ENCODE assay signal across 8 mouse cellular contexts in genomic region chr14:24500845-24501186, GRCm38 (mm10). TPM values are rescaled to one million over a fixed set of nuclear protein-coding genes. Genes with fewer than 3 reads are reported as not detected.
A peak's percentile ranks its signal among the peaks of the same experiment; 100 is the strongest.
DNase-seq lines count a peak whose midpoint lies in the region; ATAC-seq and TF ChIP-seq lines count a peak whose summit lies in the region.

No protein-coding gene starts in this region.

- H3K9me3 ChIP-seq in heart, embryonic 16.5 days (replicated peaks; ENCODE audit: control insufficient read depth, low read length): no peaks in the 10 kb centered on the region; the same call in 1 of the 2 replicates
- no peaks in the 10 kb centered on the region for H3K9me3 ChIP-seq in embryonic facial prominence, embryonic 13.5 days
- no peaks in the 10 kb centered on the region for H3K9me3 ChIP-seq in hindbrain, postnatal 0 days (ENCODE audit: low read length)
- no peaks in the 10 kb centered on the region for H3K9me3 ChIP-seq in midbrain, embryonic 15.5 days

- WGBS in heart, embryonic 16.5 days: 16% methylated on average over 8 of the region's 8 CpGs
- WGBS in embryonic facial prominence, embryonic 13.5 days: 13% methylated on average over 8 of the region's 8 CpGs
- WGBS in hindbrain, postnatal 0 days: 6% methylated on average over 8 of the region's 8 CpGs
- 3% methylated on average over 8 of the region's 8 CpGs for WGBS in midbrain, embryonic 15.5 days

- peaks cover 27% of the 10 kb centered on the region for H3K36me3 ChIP-seq in heart, embryonic 16.5 days (ENCODE audit: control insufficient read depth, insufficient read depth)
- peaks cover 39% of the 10 kb centered on the region for H3K36me3 ChIP-seq in embryonic facial prominence, embryonic 13.5 days
- peaks cover 27% of the 10 kb centered on the region for H3K36me3 ChIP-seq in hindbrain, postnatal 0 days (ENCODE audit: insufficient read depth, low read length)
- peaks cover 30% of the 10 kb centered on the region for H3K36me3 ChIP-seq in midbrain, embryonic 15.5 days (replicated peaks)

- no peak for DNase-seq in heart, postnatal 4 days
- DNase-seq in hindbrain, postnatal 0 days (ENCODE audit: low spot score): no peak
- no peak for DNase-seq in gastrocnemius, postnatal 4 days (ENCODE audit: low spot score in 2 of 2)
- DNase-seq in kidney, postnatal 4 days: no peak
- DNase-seq in layer of hippocampus, adult 18-20 months (ENCODE audit: low spot score in 2 of 2): no peak

- H3K27ac ChIP-seq in heart, embryonic 16.5 days (ENCODE audit: low read length): peak overlapping the region; percentile 41; the same call in 1 of the 2 replicates
- peak overlapping the region; percentile 73 for H3K27ac ChIP-seq in embryonic facial prominence, embryonic 13.5 days
- peak overlapping the region; percentile 78 for H3K27ac ChIP-seq in hindbrain, postnatal 0 days
- H3K27ac ChIP-seq in midbrain, embryonic 15.5 days: peak overlapping the region; percentile 84

- no peaks in the 10 kb centered on the region for H3K27me3 ChIP-seq in heart, embryonic 16.5 days (ENCODE audit: control insufficient read depth, insufficient read depth, low read length)
- H3K27me3 ChIP-seq in embryonic facial prominence, embryonic 13.5 days: no peaks in the 10 kb centered on the region
- no peaks in the 10 kb centered on the region for H3K27me3 ChIP-seq in hindbrain, postnatal 0 days (ENCODE audit: insufficient read depth, low read length)
- no peaks in the 10 kb centered on the region for H3K27me3 ChIP-seq in midbrain, embryonic 15.5 days (replicated peaks)

- peak overlapping the region; percentile 64 for H3K9ac ChIP-seq in heart, embryonic 16.5 days (ENCODE audit: low read length)
- H3K9ac ChIP-seq in embryonic facial prominence, embryonic 13.5 days: peak overlapping the region; percentile 64
- H3K9ac ChIP-seq in hindbrain, postnatal 0 days (replicated peaks; ENCODE audit: low read length): no peak overlapping the region; the same call in 1 of the 2 replicates
- peak overlapping the region; percentile 10; the same call in 1 of the 2 replicates for H3K9ac ChIP-seq in midbrain, embryonic 15.5 days

- H3K4me2 ChIP-seq in heart, embryonic 16.5 days (ENCODE audit: low read depth, low read length): peak overlapping the region; percentile 57
- peak overlapping the region; percentile 50 for H3K4me2 ChIP-seq in embryonic facial prominence, embryonic 13.5 days
- H3K4me2 ChIP-seq in hindbrain, postnatal 0 days (ENCODE audit: low read depth, low read length): 0 out of 2 replicates have a peak overlapping the region, but pooled peaks have one; percentile 14
- peak overlapping the region; percentile 12; the same call in 1 of the 2 replicates for H3K4me2 ChIP-seq in midbrain, embryonic 15.5 days

- no peak for ATAC-seq in heart, embryonic 16.5 days (replicated peaks; ENCODE audit: extremely low read depth, insufficient read depth, low FRiP score)
- ATAC-seq in embryonic facial prominence, embryonic 13.5 days (ENCODE audit: insufficient number of reproducible peaks, insufficient read depth, low FRiP score, low TSS enrichment, low read depth): no peak
- ATAC-seq in hindbrain, postnatal 0 days: no peak
- ATAC-seq in midbrain, embryonic 15.5 days (replicated peaks): no peak

- TF ChIP-seq CTCF in hindbrain, postnatal 0 days (IDR thresholded peaks at IDR 0.05; ENCODE audit: low read depth): no peak

- H3K4me1 ChIP-seq in heart, embryonic 16.5 days (ENCODE audit: control insufficient read depth, insufficient read depth, low read length): 0 out of 2 replicates have a peak, but pooled peaks cover 4% of the 10 kb centered on the region
- H3K4me1 ChIP-seq in embryonic facial prominence, embryonic 13.5 days: peaks cover 17% of the 10 kb centered on the region
- peaks cover 4% of the 10 kb centered on the region; the same call in 1 of the 2 replicates for H3K4me1 ChIP-seq in hindbrain, postnatal 0 days (ENCODE audit: insufficient read depth, low read length)
- H3K4me1 ChIP-seq in midbrain, embryonic 15.5 days: peaks cover 13% of the 10 kb centered on the region

- peak overlapping the region; percentile 22; the same call in 1 of the 2 replicates for H3K4me3 ChIP-seq in heart, embryonic 16.5 days (ENCODE audit: low read length)
- peak overlapping the region; percentile 18; the same call in 1 of the 2 replicates for H3K4me3 ChIP-seq in embryonic facial prominence, embryonic 13.5 days
- H3K4me3 ChIP-seq in hindbrain, postnatal 0 days (ENCODE audit: low read length): no peak overlapping the region
- H3K4me3 ChIP-seq in midbrain, embryonic 15.5 days: no peak overlapping the region

RNA-seq across cellular contexts. Expression of gene Rps24, which starts 13.9 kb away (rescaled TPM):
- polyA plus RNA-seq in heart, embryonic 16.5 days (2015; fragmentation: Nextera tagmentation; extraction: Ambion mirVana): 463 and 565 TPM in 2 replicates
- 1,000 to 10,000 TPM; 1,182 to 1,239 TPM for total RNA-seq in heart, postnatal 4 days (2021)
- 1,123 and 1,186 TPM in 2 replicates for polyA plus RNA-seq in embryonic facial prominence, embryonic 13.5 days (2015; fragmentation: Nextera tagmentation; extraction: Ambion mirVana)
- total RNA-seq in hindbrain, postnatal 0 days (2014; rRNA removed): 1,072 and 1,073 TPM in 2 replicates
- polyA plus RNA-seq in hindbrain, postnatal 0 days (2015; fragmentation: Nextera tagmentation; extraction: Ambion mirVana): 826 and 833 TPM in 2 replicates
- 469 and 502 TPM in 2 replicates for polyA plus RNA-seq in midbrain, embryonic 15.5 days (2015; fragmentation: Nextera tagmentation; extraction: Ambion mirVana)
- 1,000 to 10,000 TPM; 1,547 to 1,580 TPM for total RNA-seq in gastrocnemius, postnatal 4 days (2021)
- total RNA-seq in layer of hippocampus, adult 18-20 months (2021): 100 to 1,000 TPM; 818 to 858 TPM

RNA-seq across cellular contexts. Expression of gene Polr3a, which starts 14.0 kb away (rescaled TPM):
- 13.3 and 14.1 TPM in 2 replicates for polyA plus RNA-seq in heart, embryonic 16.5 days (2015; fragmentation: Nextera tagmentation; extraction: Ambion mirVana)
- total RNA-seq in heart, postnatal 4 days (2021): 10 to 100 TPM; 16.8 to 17.7 TPM
- polyA plus RNA-seq in embryonic facial prominence, embryonic 13.5 days (2015; fragmentation: Nextera tagmentation; extraction: Ambion mirVana): 22.0 and 24.3 TPM in 2 replicates
- total RNA-seq in hindbrain, postnatal 0 days (2014; rRNA removed): 16.1 and 22.4 TPM in 2 replicates
- 14.0 and 16.0 TPM in 2 replicates for polyA plus RNA-seq in hindbrain, postnatal 0 days (2015; fragmentation: Nextera tagmentation; extraction: Ambion mirVana)
- 20.1 and 23.5 TPM in 2 replicates for polyA plus RNA-seq in midbrain, embryonic 15.5 days (2015; fragmentation: Nextera tagmentation; extraction: Ambion mirVana)
- total RNA-seq in gastrocnemius, postnatal 4 days (2021): 10 to 100 TPM; 14.3 to 16.8 TPM
- total RNA-seq in layer of hippocampus, adult 18-20 months (2021): 10 to 100 TPM; 32.5 to 35.4 TPM

Comparison
In these comparisons a context has a peak if more than half of its experiments do, and no peak if none do; other contexts are left out.
1. H3K4me3 ChIP-seq: peak in heart, embryonic 16.5 days (single experiment) and embryonic facial prominence, embryonic 13.5 days (single experiment); none in hindbrain, postnatal 0 days (single experiment) and midbrain, embryonic 15.5 days (single experiment).
2. Peak in every context shown above with its lines, with median percentiles within 50 percentile points of each other: H3K27ac ChIP-seq and H3K4me2 ChIP-seq.